Mouse (Mus musculus): Measurements from ENCODE around the gene Eif4g3. TPM values are rescaled to one million over a fixed set of nuclear protein-coding genes. Genes with fewer than 3 reads are reported as not detected.
"Not testable (repeated sequence)": the region's sequence is repeated elsewhere in the genome, so short reads cannot be mapped to it uniquely, and the experiment has no call there.

The Eif4g3 gene
- polyA plus RNA-seq, 1 experiment from 2014 or later = 34.1 TPM

- no peaks in the 10 kb centered on the region for H3K4me1 ChIP-seq
- no peak overlapping the region for H3K4me3 ChIP-seq
- peak; percentile 74 for DNase-seq (ENCODE audit: low spot score)
- 62% methylated on average over 7 of the region's 9 CpGs for WGBS
- H3K27ac ChIP-seq (replicated peaks) = no peak overlapping the region
- H3K36me3 ChIP-seq = peaks cover 62% of the 10 kb centered on the region
- H3K27me3 ChIP-seq (ENCODE audit: low read depth, poor library complexity, severe bottlenecking) = no peaks in the 10 kb centered on the region
- H3K9me3 ChIP-seq (replicated peaks) = peaks cover 7% of the 10 kb centered on the region; the same call in 1 of the 2 replicates
These were observed 28.8 kb upstream of the Eif4g3 start for GRCm38 (mm10) chr4:137963881-137964584.

GRCm38 (mm10) chr4:137964585-137964930 lies 28.3 kb upstream of the Eif4g3 start:
- 95% methylated on average over 11 of the region's 11 CpGs for WGBS
- H3K4me1 ChIP-seq = no peaks in the 10 kb centered on the region
- H3K27me3 ChIP-seq (ENCODE audit: low read depth, poor library complexity, severe bottlenecking) = no peaks in the 10 kb centered on the region
- no peak overlapping the region for H3K4me3 ChIP-seq
- no peak overlapping the region for H3K27ac ChIP-seq (replicated peaks)
- H3K9me3 ChIP-seq (replicated peaks) = peaks cover 2% of the 10 kb centered on the region; the same call in 1 of the 2 replicates
- DNase-seq (ENCODE audit: low spot score) = no peak
- H3K36me3 ChIP-seq = peaks cover 57% of the 10 kb centered on the region

DNA sequence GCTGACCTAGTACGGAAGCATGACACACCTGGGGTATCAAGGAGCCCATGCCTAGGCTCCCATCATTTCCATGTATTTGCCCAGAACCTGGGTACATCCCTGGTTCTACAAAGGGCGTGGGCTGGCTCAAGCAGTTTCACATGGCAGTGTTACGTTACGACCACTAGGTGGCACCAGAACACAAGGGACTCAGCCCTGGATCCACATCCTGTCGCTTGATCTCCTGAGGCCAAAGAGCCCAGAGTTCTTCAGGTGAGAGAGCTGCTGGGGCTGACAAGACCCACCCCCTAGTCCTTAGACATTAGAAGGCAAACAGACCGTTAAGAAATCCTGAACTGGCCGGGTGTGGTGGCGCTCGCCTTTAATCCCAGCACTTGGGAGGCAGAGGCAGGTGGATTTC lies 24.6 kb upstream of the Eif4g3 start:
- Histone ChIP-seq H3K36me3 (peaks cover 21% of the 10 kb centered on the region), H3K9me3 (replicated peaks) (no peaks in the 10 kb centered on the region), H3K4me1 (no peaks in the 10 kb centered on the region), H3K27ac (replicated peaks) (no peak overlapping the region), H3K27me3 (ENCODE audit: low read depth, poor library complexity, severe bottlenecking) (no peaks in the 10 kb centered on the region), H3K4me3 (no peak overlapping the region)
- DNase-seq (ENCODE audit: low spot score) = peak; percentile 75
- 8% methylated on average over 9 of the region's 9 CpGs for WGBS

GRCm38 (mm10) chr4:137970623-137971199 lies 22.1 kb upstream of the Eif4g3 start:
- DNase-seq (ENCODE audit: low spot score); H3K4me3 ChIP-seq; H3K9me3 ChIP-seq (replicated peaks); H3K36me3 ChIP-seq; H3K27me3 ChIP-seq (ENCODE audit: low read depth, poor library complexity, severe bottlenecking); H3K27ac ChIP-seq (replicated peaks); H3K4me1 ChIP-seq: not testable (repeated sequence)
- WGBS = no CpG with 5 or more reads among the region's 11 CpGs

DNA sequence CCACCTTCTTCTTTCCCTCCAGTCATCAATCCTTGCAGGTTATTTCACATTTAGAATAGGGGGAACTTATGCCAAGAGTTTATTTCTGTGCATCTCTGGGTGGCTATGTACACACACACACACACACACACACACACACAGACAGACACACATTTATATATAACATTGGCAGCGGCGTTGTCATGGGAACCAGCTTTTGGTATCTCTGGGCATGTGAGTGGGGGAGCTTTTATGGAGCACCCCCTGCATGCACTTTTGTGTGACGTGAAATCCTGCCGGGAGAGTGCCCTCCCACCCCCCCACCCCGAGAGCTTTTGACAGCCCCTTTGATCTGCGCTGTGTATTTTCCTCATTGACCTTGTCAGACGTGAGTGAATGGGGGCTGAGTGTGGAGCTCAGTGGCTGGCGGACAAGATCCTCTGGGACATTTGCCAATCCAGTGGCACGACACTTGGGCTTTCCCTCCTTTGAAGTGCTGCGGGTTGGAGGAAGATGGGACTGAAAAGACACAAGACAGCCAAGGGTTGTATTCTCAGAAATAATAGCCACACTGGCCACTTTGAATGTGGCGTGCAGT lies 17.9 kb upstream of the Eif4g3 start:
- no CpG with 5 or more reads among the region's 11 CpGs for WGBS
- H3K27me3 ChIP-seq (ENCODE audit: low read depth, poor library complexity, severe bottlenecking) = not testable (repeated sequence)

GRCm38 (mm10) chr4:137979066-137979644 lies 13.7 kb upstream of the Eif4g3 start:
- H3K9me3 ChIP-seq (replicated peaks); H3K4me3 ChIP-seq; H3K36me3 ChIP-seq; H3K4me1 ChIP-seq; H3K27ac ChIP-seq (replicated peaks); H3K27me3 ChIP-seq (ENCODE audit: low read depth, poor library complexity, severe bottlenecking); DNase-seq (ENCODE audit: low spot score): not testable (repeated sequence)
- no CpG with 5 or more reads among the region's 11 CpGs for WGBS

More for the DNA sequence above, 17.9 kb upstream of the Eif4g3 start:
- H3K4me1 ChIP-seq; H3K36me3 ChIP-seq; H3K4me3 ChIP-seq; H3K27ac ChIP-seq (replicated peaks); DNase-seq (ENCODE audit: low spot score); H3K9me3 ChIP-seq (replicated peaks): not testable (repeated sequence)

GRCm38 (mm10) chr4:137982869-137983268 lies 10.0 kb upstream of the Eif4g3 start:
- Histone ChIP-seq H3K27me3 (ENCODE audit: low read depth, poor library complexity, severe bottlenecking) (no peaks in the 10 kb centered on the region), H3K36me3 (no peaks in the 10 kb centered on the region), H3K9me3 (replicated peaks) (no peaks in the 10 kb centered on the region), H3K27ac (replicated peaks) (no peak overlapping the region), H3K4me1 (peaks cover 4% of the 10 kb centered on the region), H3K4me3 (no peak overlapping the region)
- DNase-seq (ENCODE audit: low spot score) = no peak
- WGBS = 72% methylated on average over 1 of the region's 1 CpGs

GRCm38 (mm10) chr4:137984212-137984611 lies 8.6 kb upstream of the Eif4g3 start:
- no peaks in the 10 kb centered on the region for H3K27me3 ChIP-seq (ENCODE audit: low read depth, poor library complexity, severe bottlenecking)
- H3K4me3 ChIP-seq = no peak overlapping the region
- H3K9me3 ChIP-seq (replicated peaks) = no peaks in the 10 kb centered on the region
- H3K4me1 ChIP-seq = peaks cover 8% of the 10 kb centered on the region
- H3K36me3 ChIP-seq = no peaks in the 10 kb centered on the region
- DNase-seq (ENCODE audit: low spot score) = no peak
- WGBS = 61% methylated on average over 10 of the region's 10 CpGs
- no peak overlapping the region for H3K27ac ChIP-seq (replicated peaks)

DNA sequence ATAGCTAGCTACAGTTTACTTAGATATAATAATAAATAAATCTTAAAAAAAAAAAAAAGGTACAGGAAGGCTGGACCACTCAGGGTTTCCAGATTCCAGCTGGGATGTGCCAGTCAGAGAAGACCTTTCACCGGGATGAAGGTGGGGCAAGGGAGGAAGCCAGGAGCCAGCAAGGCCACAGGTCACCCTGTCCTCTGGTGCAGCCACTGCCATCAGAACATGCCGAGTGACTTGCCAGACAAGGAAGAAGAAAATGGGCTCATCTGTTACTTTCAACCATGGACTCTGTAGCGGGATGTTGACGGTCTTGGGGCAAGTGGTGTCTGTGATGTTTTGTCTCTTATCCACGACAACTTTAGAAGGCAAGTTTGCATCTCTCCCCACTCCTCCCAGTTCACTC lies 8.1 kb upstream of the Eif4g3 start:
- H3K36me3 ChIP-seq = no peaks in the 10 kb centered on the region
- 84% methylated on average over 5 of the region's 5 CpGs for WGBS
- H3K4me3 ChIP-seq = no peak overlapping the region
- no peaks in the 10 kb centered on the region for H3K27me3 ChIP-seq (ENCODE audit: low read depth, poor library complexity, severe bottlenecking)
- no peak overlapping the region for H3K27ac ChIP-seq (replicated peaks)
- no peak for DNase-seq (ENCODE audit: low spot score)
- H3K4me1 ChIP-seq = peaks cover 8% of the 10 kb centered on the region
- no peaks in the 10 kb centered on the region for H3K9me3 ChIP-seq (replicated peaks)

DNA sequence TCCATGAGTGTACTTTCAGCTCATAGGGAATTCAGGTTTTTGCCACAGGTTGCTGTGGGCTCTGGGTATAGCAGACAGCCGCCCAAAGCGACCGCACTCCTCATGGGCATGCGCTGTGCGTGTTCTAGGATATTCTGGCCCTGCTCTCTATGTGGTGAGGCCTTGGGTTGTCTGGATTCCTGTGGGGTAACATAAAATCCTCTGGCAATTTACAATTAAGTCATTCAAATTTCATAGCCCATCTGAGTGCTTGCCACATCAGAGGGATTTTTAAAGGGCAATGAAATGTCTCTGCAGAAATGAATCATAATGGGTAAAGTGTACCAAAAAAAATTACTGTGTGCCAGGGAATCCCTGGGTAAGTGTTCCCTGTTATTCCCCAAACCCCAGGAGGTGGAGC lies 3.4 kb upstream of the Eif4g3 start:
- Histone ChIP-seq H3K27me3 (ENCODE audit: low read depth, poor library complexity, severe bottlenecking) (peaks cover 26% of the 10 kb centered on the region), H3K27ac (replicated peaks) (no peak overlapping the region), H3K9me3 (replicated peaks) (no peaks in the 10 kb centered on the region), H3K4me3 (no peak overlapping the region), H3K4me1 (peaks cover 14% of the 10 kb centered on the region), H3K36me3 (no peaks in the 10 kb centered on the region)
- 84% methylated on average over 5 of the region's 5 CpGs for WGBS
- DNase-seq (ENCODE audit: low spot score) = no peak

DNA sequence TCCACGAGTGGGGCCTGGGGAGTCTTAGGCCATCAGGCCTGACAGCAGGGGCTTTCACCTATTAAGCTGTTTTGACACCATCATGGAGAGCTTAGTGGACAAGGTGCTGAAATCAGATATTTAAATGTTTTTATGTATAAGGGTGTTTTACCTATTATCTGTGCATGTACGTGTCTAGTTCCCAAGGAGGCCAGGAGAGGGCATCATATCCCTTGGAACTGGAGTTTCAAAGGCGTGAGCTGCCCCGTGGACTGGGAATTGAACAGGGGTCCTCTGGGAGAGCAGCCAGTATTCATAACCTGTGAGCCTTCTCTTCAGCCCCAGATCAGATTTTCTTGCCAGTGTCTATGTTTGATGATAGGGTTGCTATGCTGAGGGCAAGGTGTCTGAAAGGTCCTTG lies 2.4 kb upstream of the Eif4g3 start:
- no peak for DNase-seq (ENCODE audit: low spot score)
- H3K4me3 ChIP-seq = no peak overlapping the region
- peaks cover 26% of the 10 kb centered on the region for H3K27me3 ChIP-seq (ENCODE audit: low read depth, poor library complexity, severe bottlenecking)
- H3K4me1 ChIP-seq = peaks cover 24% of the 10 kb centered on the region
- H3K27ac ChIP-seq (replicated peaks) = no peak overlapping the region
- WGBS = 71% methylated on average over 4 of the region's 4 CpGs
- no peaks in the 10 kb centered on the region for H3K9me3 ChIP-seq (replicated peaks)
- peaks cover 7% of the 10 kb centered on the region for H3K36me3 ChIP-seq

- Histone ChIP-seq H3K27ac (replicated peaks) (no peak overlapping the region), H3K9me3 (replicated peaks) (no peaks in the 10 kb centered on the region), H3K4me1 (peaks cover 32% of the 10 kb centered on the region), H3K36me3 (peaks cover 15% of the 10 kb centered on the region), H3K27me3 (ENCODE audit: low read depth, poor library complexity, severe bottlenecking) (peaks cover 26% of the 10 kb centered on the region), H3K4me3 (no peak overlapping the region)
- no peak for DNase-seq (ENCODE audit: low spot score)
- WGBS = 83% methylated on average over 7 of the region's 7 CpGs
These were observed 1.6 kb upstream of the Eif4g3 start for GRCm38 (mm10) chr4:137991240-137991639.

GRCm38 (mm10) chr4:137993291-137993758 lies 503 bp downstream of the Eif4g3 start:
- Histone ChIP-seq H3K36me3 (peaks cover 34% of the 10 kb centered on the region), H3K4me1 (peaks cover 36% of the 10 kb centered on the region), H3K9me3 (replicated peaks) (no peaks in the 10 kb centered on the region), H3K4me3 (peak overlapping the region; percentile 100), H3K27ac (replicated peaks) (peak overlapping the region; percentile 99), H3K27me3 (ENCODE audit: low read depth, poor library complexity, severe bottlenecking) (peaks cover 26% of the 10 kb centered on the region)
- under 1% methylated on average over 53 of the region's 59 CpGs for WGBS
- peak; percentile 99 for DNase-seq (ENCODE audit: low spot score)

All from midbrain, embryonic 10.5 days (tissue).